Mouse (Mus musculus): ENCODE measurements around the gene B3gnt6.

B3gnt6 gene

GRCm38 (mm10) chr7:98177071-98177485, 22.2 kb downstream of the B3gnt6 start:
- DNase-seq (ENCODE audit: low spot score in 2 of 2) = peak in 1 of 2 experiments; percentile 69

GRCm38 (mm10) chr7:98176322-98177070, 22.8 kb downstream of the B3gnt6 start:
- peak; percentile 51 to 72 for DNase-seq (ENCODE audit: low spot score in 2 of 2)

- peak; percentile 79 to 84 for DNase-seq (ENCODE audit: low spot score in 2 of 2)
Observed at GRCm38 (mm10) chr7:98174883-98175755, 24.2 kb downstream of the B3gnt6 start.

- no peak for DNase-seq (ENCODE audit: low spot score in 2 of 2)
Observed at GRCm38 (mm10) chr7:98173408-98173807, 25.9 kb downstream of the B3gnt6 start.

- no peak for DNase-seq (ENCODE audit: low spot score in 2 of 2)
Observed at GRCm38 (mm10) chr7:98172661-98173060, 26.6 kb downstream of the B3gnt6 start.

- DNase-seq (ENCODE audit: low spot score in 2 of 2) = peak; percentile 78 to 82
Observed at GRCm38 (mm10) chr7:98171141-98172073, 27.9 kb downstream of the B3gnt6 start.

- DNase-seq (ENCODE audit: low spot score in 2 of 2) = peak; percentile 57 to 78
Observed at GRCm38 (mm10) chr7:98164999-98165528, 34.2 kb downstream of the B3gnt6 start.

GRCm38 (mm10) chr7:98164382-98164998, 34.8 kb downstream of the B3gnt6 start:
- DNase-seq (ENCODE audit: low spot score in 2 of 2) = no peak

GRCm38 (mm10) chr7:98163700-98164099, 35.6 kb downstream of the B3gnt6 start:
- no peak for DNase-seq (ENCODE audit: low spot score in 2 of 2)

- DNase-seq (ENCODE audit: low spot score in 2 of 2) = no peak
Observed at GRCm38 (mm10) chr7:98162239-98162638, 37.0 kb downstream of the B3gnt6 start.

GRCm38 (mm10) chr7:98160041-98160740, 39.1 kb downstream of the B3gnt6 start:
- no peak for DNase-seq (ENCODE audit: low spot score in 2 of 2)

- DNase-seq (ENCODE audit: low spot score in 2 of 2) = no peak
Observed at GRCm38 (mm10) chr7:98158481-98158880, 40.8 kb downstream of the B3gnt6 start.

GRCm38 (mm10) chr7:98157636-98158332, 41.5 kb downstream of the B3gnt6 start:
- no peak for DNase-seq (ENCODE audit: low spot score in 2 of 2)

GRCm38 (mm10) chr7:98156280-98156665, 43.0 kb downstream of the B3gnt6 start:
- no peak for DNase-seq (ENCODE audit: low spot score in 2 of 2)

GRCm38 (mm10) chr7:98155546-98156279, 43.6 kb downstream of the B3gnt6 start:
- peak; percentile 64 to 81 for DNase-seq (ENCODE audit: low spot score in 2 of 2)

GRCm38 (mm10) chr7:98153892-98154291, 45.4 kb downstream of the B3gnt6 start:
- DNase-seq (ENCODE audit: low spot score in 2 of 2) = no peak

GRCm38 (mm10) chr7:98153345-98153744, 45.9 kb downstream of the B3gnt6 start:
- DNase-seq (ENCODE audit: low spot score in 2 of 2) = no peak

GRCm38 (mm10) chr7:98152400-98152799, 46.9 kb downstream of the B3gnt6 start:
- no peak for DNase-seq (ENCODE audit: low spot score in 2 of 2)

- DNase-seq (ENCODE audit: low spot score in 2 of 2) = no peak
Observed at GRCm38 (mm10) chr7:98150525-98150924, 48.8 kb downstream of the B3gnt6 start.

All from spleen, postnatal 4 days (tissue).